Mouse (Mus musculus) erythroblast, embryonic 14.5 days (primary cell): ENCODE data around the gene Rbms3.

Experiments used
- GATA1 ChIP-seq: IDR thresholded peaks from 2 replicates; pipeline ENCODE4 v1.6.1; 2012; ENCODE audit warnings: low read length, inconsistent platforms, mixed read lengths
- TAL1 ChIP-seq: IDR thresholded peaks from 3 replicates; pipeline ENCODE4 v1.6.1; 2012; ENCODE audit warnings: low read length, inconsistent platforms, mixed read lengths

GRCm38 (mm10) chr9:116974134-116974533 lies 655.6 kb downstream of the Rbms3 start:
- TF ChIP-seq GATA1 (no peak), TAL1 (no peak)
